Mouse (Mus musculus): ENCODE data around the gene Sfxn4.

DNA sequence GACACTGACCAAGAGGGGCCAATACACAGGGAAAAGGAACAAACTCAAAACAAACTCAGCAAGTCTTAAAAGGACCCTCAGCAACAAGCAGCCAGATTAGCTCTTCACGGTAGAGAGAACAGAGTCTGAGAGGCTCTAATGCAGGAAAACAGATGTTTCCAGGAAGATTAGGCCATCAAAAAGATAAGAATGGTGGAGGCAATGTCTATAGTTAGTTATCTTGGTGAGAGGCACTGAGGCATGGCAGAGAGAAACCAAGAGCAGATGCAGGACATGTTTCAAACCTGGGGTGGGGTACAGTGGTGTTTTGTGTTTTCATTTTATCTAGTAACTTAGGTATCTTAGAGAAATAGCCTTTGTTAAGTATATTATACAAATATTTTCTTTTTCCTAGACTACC lies 11.0 kb upstream of the Sfxn4 start:
- no peak for TF ChIP-seq CTCF (IDR thresholded peaks at IDR 0.05; ENCODE audit: low read depth, low read length)
- no peak for TF ChIP-seq POLR2A (IDR thresholded peaks at IDR 0.05; ENCODE audit: extremely low read depth, insufficient read depth, low read length)

Data from liver, adult 2 months (tissue).